Mouse (Mus musculus) liver, embryonic 14.5 days (tissue): ENCODE measurements at regions not wholly inside any gene's neighbourhood (a gene's known extent, or its start where the extent isn't known, plus 50 kb on each side); places are given as distances from the start of the nearest gene placed in this dataset.

Experiments used
- ATAC-seq: fragments of 200-750 bp; cut with Nextera tagmentation; 2 replicates; pipeline ENCODE4 v1.8.0; 2017; ENCODE audit warnings: moderate number of reproducible peaks, mild to moderate bottlenecking, moderate library complexity; ENCODE audit not compliant: insufficient read depth
- DNase-seq, 3 experiments: peaks; one replicate each; pipeline ENCODE4 v3.0.0-alpha.2; 2012 to 2013; ENCODE audit warnings: low read depth in 3 of 3, low spot score in 3 of 3
- H3K27ac ChIP-seq: fragments of 300-500 bp; sonication (generic); 2 replicates; pipeline ENCODE4 v1.5.1; 2014; ENCODE audit warnings: moderate library complexity, mild to moderate bottlenecking, control low read depth, inconsistent platforms
- H3K27me3 ChIP-seq: fragments of 300-500 bp; sonication (generic); 2 replicates; pipeline ENCODE4 v1.6.1; 2014; ENCODE audit warnings: mild to moderate bottlenecking, low read length, moderate library complexity; ENCODE audit not compliant: control insufficient read depth, insufficient read depth
- H3K36me3 ChIP-seq: fragments of 300-500 bp; sonication (generic); replicated peaks from 2 replicates; pipeline ENCODE4 v1.6.1; 2014; ENCODE audit warnings: low read depth; ENCODE audit not compliant: control insufficient read depth, insufficient read depth
- H3K4me1 ChIP-seq, 2 experiments: fragments of 200-500 bp in 1 of 2; fragments of 300-500 bp in 1 of 2; sonication (generic) in 1 of 2; replicated peaks; 2 replicates each; pipeline ENCODE4 v1.6.1; 2012 to 2014; ENCODE audit warnings: antibody characterized with exemption in 1 of 2, inconsistent platforms in 1 of 2, low read length in 1 of 2; ENCODE audit not compliant: control insufficient read depth in 2 of 2, insufficient read depth in 2 of 2
- H3K4me2 ChIP-seq: fragments of 300-500 bp; sonication (generic); 2 replicates; pipeline ENCODE4 v1.6.1; 2014; ENCODE audit warnings: low read depth, mild to moderate bottlenecking, control low read depth, moderate library complexity
- H3K4me3 ChIP-seq, 2 experiments: fragments of 200-500 bp in 1 of 2; fragments of 300-500 bp in 1 of 2; sonication (generic) in 1 of 2; 2 replicates each; pipeline ENCODE4 v1.5.1; 2012 to 2014; ENCODE audit warnings: low read depth in 2 of 2, low read length in 2 of 2, mild to moderate bottlenecking in 2 of 2, control low read depth in 1 of 2, inconsistent platforms in 1 of 2, moderate library complexity in 1 of 2; ENCODE audit not compliant: insufficient read depth in 1 of 2
- H3K9ac ChIP-seq: fragments of 300-500 bp; sonication (generic); replicated peaks from 2 replicates; pipeline ENCODE4 v1.6.1; 2014; ENCODE audit warnings: mild to moderate bottlenecking, control low read depth, moderate library complexity
- H3K9me3 ChIP-seq: fragments of 300-500 bp; sonication (generic); 2 replicates; pipeline ENCODE4 v1.6.1; 2016; ENCODE audit warnings: low read length, mixed read lengths; ENCODE audit not compliant: control insufficient read depth
- CTCF ChIP-seq: IDR thresholded peaks from 2 replicates; pipeline ENCODE4 v1.5.1; 2016; ENCODE audit warnings: antibody characterized with exemption, low read depth, control low read depth
- EP300 ChIP-seq: IDR thresholded peaks from 2 replicates; pipeline ENCODE4 v1.6.1; 2016; ENCODE audit warnings: antibody characterized with exemption, low read depth
- whole genome bisulfite sequencing: fragments of 180-500 bp; shearing (Covaris S2); extraction: QIAGEN DNeasy Blood & Tissue Kit; methylation state at CpG from one replicate; pipeline ENCODE4 v1.1.7; 2014; ENCODE audit not compliant: insufficient replicate concordance; 5-methylcytosine and 5-hydroxymethylcytosine counted together

- WGBS: 55% methylated on average over 4 of the region's 4 CpGs
- TF ChIP-seq EP300 (no peak), CTCF (no peak)
- no peaks in the 10 kb centered on the region for H3K36me3 ChIP-seq
- no peaks in the 10 kb centered on the region for H3K9me3 ChIP-seq
- no peak overlapping the region for H3K4me3 ChIP-seq
- H3K27ac ChIP-seq: no peak overlapping the region
- no peaks in the 10 kb centered on the region for H3K27me3 ChIP-seq
- H3K9ac ChIP-seq: no peak overlapping the region
- no peaks in the 10 kb centered on the region for H3K4me1 ChIP-seq
- H3K4me2 ChIP-seq: no peak overlapping the region
- DNase-seq (no peak), ATAC-seq (no peak)
Measured at GRCm38 (mm10) chr8:88045995-88046394, 72.6 kb upstream of the Cnep1r1 start.

DNA sequence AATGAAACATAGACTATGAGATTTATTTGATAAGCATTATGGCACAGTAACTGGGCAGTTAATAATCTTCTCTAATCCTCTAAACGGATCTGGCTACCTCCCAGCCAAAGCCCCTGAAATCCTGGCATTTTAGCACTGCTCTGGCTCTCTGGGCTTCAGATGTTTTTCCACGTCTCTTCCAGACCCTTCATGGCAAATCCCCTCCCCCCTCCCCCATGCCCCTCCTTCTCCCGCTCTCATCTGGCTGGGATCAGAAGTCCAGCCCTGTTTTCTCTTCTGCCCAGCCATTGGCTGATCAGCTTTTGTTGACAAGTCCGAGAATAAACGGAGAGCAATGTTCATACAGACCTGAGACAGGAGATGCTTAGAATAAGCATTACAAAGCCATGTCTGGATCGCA, 79.3 kb upstream of the Cnep1r1 start:
- DNase-seq: no peak
- Histone ChIP-seq H3K36me3 (no peaks in the 10 kb centered on the region), H3K4me2 (no peak overlapping the region), H3K27me3 (no peaks in the 10 kb centered on the region), H3K4me3 (no peak overlapping the region), H3K27ac (no peak overlapping the region), H3K9ac (no peak overlapping the region), H3K4me1 (no peaks in the 10 kb centered on the region), H3K9me3 (no peaks in the 10 kb centered on the region)
- TF ChIP-seq CTCF (no peak), EP300 (no peak)
- ATAC-seq: no peak
- 34% methylated on average over 6 of the region's 6 CpGs for WGBS

DNA sequence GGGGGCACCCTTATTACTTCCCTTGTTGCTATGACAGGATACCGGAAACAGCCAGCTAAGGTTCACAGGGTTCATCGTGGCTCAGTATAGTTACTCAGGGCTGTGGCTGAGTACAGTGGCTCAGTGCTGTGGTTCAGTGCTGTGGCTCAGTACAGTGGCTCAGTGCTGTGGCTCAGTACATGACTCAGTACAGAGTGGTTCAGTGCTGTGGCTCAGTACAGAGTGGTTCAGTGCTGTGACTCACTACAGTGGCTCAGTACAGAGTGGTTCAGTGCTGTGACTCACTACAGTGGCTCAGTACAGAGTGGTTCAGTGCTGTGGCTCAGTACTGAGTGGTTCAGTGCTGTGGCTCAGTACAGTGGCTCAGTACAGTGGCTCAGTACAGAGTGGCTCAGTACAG, 78.6 kb upstream of the Zfp423 start:
- H3K27ac ChIP-seq: no peak overlapping the region
- no peak overlapping the region for H3K9ac ChIP-seq
- H3K27me3 ChIP-seq: no peaks in the 10 kb centered on the region
- H3K4me1 ChIP-seq: no peaks in the 10 kb centered on the region
- no peaks in the 10 kb centered on the region for H3K9me3 ChIP-seq
- ATAC-seq: no peak
- H3K36me3 ChIP-seq: no peaks in the 10 kb centered on the region
- no peak overlapping the region for H3K4me2 ChIP-seq
- H3K4me3 ChIP-seq: no peak overlapping the region
- DNase-seq: no peak
- 56% methylated on average over 2 of the region's 2 CpGs for WGBS
- TF ChIP-seq CTCF (no peak), EP300 (no peak)

- no peaks in the 10 kb centered on the region for H3K36me3 ChIP-seq
Measured at GRCm38 (mm10) chr8:88033054-88033453, 73.7 kb upstream of the Zfp423 start.

DNA sequence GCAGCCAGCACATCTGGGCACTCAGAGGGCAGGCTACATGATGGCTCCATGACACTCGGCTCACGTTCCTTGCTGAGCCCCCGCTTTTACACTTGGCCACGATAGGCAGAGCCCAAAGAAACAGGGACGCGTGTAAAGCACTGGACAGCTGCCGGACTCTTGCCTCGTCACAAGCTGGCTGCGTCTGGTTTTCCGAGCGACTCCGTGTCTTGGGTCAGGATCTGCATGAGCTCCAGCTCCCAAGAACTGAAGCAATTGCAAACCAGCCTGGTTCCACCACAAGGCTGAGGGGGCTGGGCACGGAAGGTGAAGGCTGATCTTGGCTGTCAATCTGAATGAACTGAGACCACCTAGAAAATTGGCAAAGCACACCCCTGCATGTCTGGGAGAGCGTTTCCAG, 65.1 kb upstream of the Zfp423 start:
- Histone ChIP-seq H3K4me3 (no peak overlapping the region), H3K9ac (no peak overlapping the region), H3K4me2 (no peak overlapping the region), H3K27me3 (no peaks in the 10 kb centered on the region), H3K36me3 (no peaks in the 10 kb centered on the region), H3K4me1 (no peaks in the 10 kb centered on the region), H3K9me3 (no peaks in the 10 kb centered on the region), H3K27ac (no peak overlapping the region)
- DNase-seq (no peak), ATAC-seq (no peak)
- TF ChIP-seq EP300 (no peak), CTCF (no peak)
- WGBS: 76% methylated on average over 14 of the region's 14 CpGs

More at GRCm38 (mm10) chr8:88033054-88033453, 73.7 kb upstream of the Zfp423 start:
- H3K9ac ChIP-seq: no peak overlapping the region
- WGBS: 43% methylated on average over 6 of the region's 6 CpGs
- H3K9me3 ChIP-seq: no peaks in the 10 kb centered on the region
- H3K4me2 ChIP-seq: no peak overlapping the region
- TF ChIP-seq EP300: no peak
- peak; percentile 81 for TF ChIP-seq CTCF
- H3K27ac ChIP-seq: no peak overlapping the region
- no peaks in the 10 kb centered on the region for H3K4me1 ChIP-seq
- ATAC-seq: no peak
- no peak for DNase-seq
- H3K27me3 ChIP-seq: no peaks in the 10 kb centered on the region
- no peak overlapping the region for H3K4me3 ChIP-seq
